Mouse (Mus musculus) embryonic facial prominence, embryonic 12.5 days (tissue): ENCODE results near the gene Epb41l5. TPM values are rescaled to one million over a fixed set of nuclear protein-coding genes. Genes with fewer than 3 reads are reported as not detected.

Experiments used
- ATAC-seq: fragments of 200-750 bp; cut with Nextera tagmentation; 2 replicates; pipeline ENCODE4 v1.8.0; 2017; ENCODE audit not compliant: insufficient number of reproducible peaks, insufficient read depth, low FRiP score, low TSS enrichment
- H3K27ac ChIP-seq: fragments of 300-500 bp; sonication (generic); 2 replicates; pipeline ENCODE4 v1.5.1; 2016; ENCODE audit warnings: mild to moderate bottlenecking
- H3K27me3 ChIP-seq: fragments of 300-500 bp; sonication (generic); 2 replicates; pipeline ENCODE4 v1.6.1; 2016; ENCODE audit warnings: mild to moderate bottlenecking, moderate library complexity
- H3K36me3 ChIP-seq: fragments of 300-500 bp; sonication (generic); 2 replicates; pipeline ENCODE4 v1.6.1; 2016; ENCODE audit warnings: mild to moderate bottlenecking
- H3K4me1 ChIP-seq: fragments of 300-500 bp; sonication (generic); 2 replicates; pipeline ENCODE4 v1.6.1; 2016
- H3K4me2 ChIP-seq: fragments of 300-500 bp; sonication (generic); replicated peaks from 2 replicates; pipeline ENCODE4 v1.6.1; 2016; ENCODE audit warnings: mild to moderate bottlenecking, moderate library complexity
- H3K4me3 ChIP-seq: fragments of 300-500 bp; sonication (generic); 2 replicates; pipeline ENCODE4 v1.5.1; 2016; ENCODE audit warnings: mild to moderate bottlenecking
- H3K9ac ChIP-seq: fragments of 300-500 bp; sonication (generic); 2 replicates; pipeline ENCODE4 v1.6.1; 2016; ENCODE audit warnings: mild to moderate bottlenecking, moderate library complexity
- H3K9me3 ChIP-seq: fragments of 300-500 bp; sonication (generic); 2 replicates; pipeline ENCODE4 v1.6.1; 2016; ENCODE audit warnings: mild to moderate bottlenecking, moderate library complexity
- WGBS: fragments of 180-500 bp; shearing (Covaris S2); methylation state at CpG from one replicate; pipeline ENCODE4 v1.1.7; 2016; 5-methylcytosine and 5-hydroxymethylcytosine counted together
- polyA plus RNA-seq: library from polyadenylated mRNA; unstranded; fragments of >200 nt; fragmentation: Nextera tagmentation; extraction: Ambion mirVana; gene quantifications from 2 replicates; pipeline ENCODE4 v1.2.1, GENCODE M21; 2016

Gene Epb41l5
- polyA plus RNA-seq, 1 experiment from 2014 or later = 19.7 TPM

DNA sequence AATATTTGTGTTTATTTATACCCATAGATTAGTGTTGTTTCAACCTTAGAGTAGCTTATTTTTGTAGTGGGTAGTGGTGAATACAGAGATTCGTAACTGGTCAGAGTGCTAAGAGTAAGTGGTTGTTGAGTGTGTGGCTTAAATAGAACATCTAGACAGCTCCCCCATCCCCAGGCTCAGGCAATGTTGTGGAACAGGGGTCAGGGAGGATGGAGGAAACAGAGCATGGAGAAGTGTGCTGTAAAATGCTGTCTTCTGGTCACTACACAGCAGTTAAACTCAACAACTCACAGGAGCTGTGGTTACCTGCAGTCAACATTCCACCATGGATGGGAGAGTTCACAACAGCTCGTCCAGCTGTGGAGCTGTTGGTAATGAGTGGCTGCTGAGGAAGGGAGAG, 63.8 kb downstream of the Epb41l5 start:
- no peak for ATAC-seq
- 85% methylated on average over 2 of the region's 2 CpGs for WGBS
- Histone ChIP-seq H3K4me2 (no peak overlapping the region), H3K9ac (no peak overlapping the region), H3K36me3 (no peaks in the 10 kb centered on the region), H3K4me3 (no peak overlapping the region), H3K9me3 (no peaks in the 10 kb centered on the region), H3K27me3 (no peaks in the 10 kb centered on the region), H3K4me1 (no peaks in the 10 kb centered on the region), H3K27ac (no peak overlapping the region)

- peaks cover 5% of the 10 kb centered on the region; the same call in 1 of the 2 replicates for H3K36me3 ChIP-seq
- H3K27ac ChIP-seq = no peak overlapping the region
- no peaks in the 10 kb centered on the region for H3K27me3 ChIP-seq
- no peak overlapping the region for H3K4me2 ChIP-seq
- H3K4me1 ChIP-seq = no peaks in the 10 kb centered on the region
- H3K9me3 ChIP-seq = no peaks in the 10 kb centered on the region
- H3K9ac ChIP-seq = no peak overlapping the region
- no peak overlapping the region for H3K4me3 ChIP-seq
- WGBS = 33% methylated on average over 1 of the region's 1 CpGs
- ATAC-seq = no peak
Measured at GRCm38 (mm10) chr1:119570134-119570533, 78.7 kb downstream of the Epb41l5 start.

DNA sequence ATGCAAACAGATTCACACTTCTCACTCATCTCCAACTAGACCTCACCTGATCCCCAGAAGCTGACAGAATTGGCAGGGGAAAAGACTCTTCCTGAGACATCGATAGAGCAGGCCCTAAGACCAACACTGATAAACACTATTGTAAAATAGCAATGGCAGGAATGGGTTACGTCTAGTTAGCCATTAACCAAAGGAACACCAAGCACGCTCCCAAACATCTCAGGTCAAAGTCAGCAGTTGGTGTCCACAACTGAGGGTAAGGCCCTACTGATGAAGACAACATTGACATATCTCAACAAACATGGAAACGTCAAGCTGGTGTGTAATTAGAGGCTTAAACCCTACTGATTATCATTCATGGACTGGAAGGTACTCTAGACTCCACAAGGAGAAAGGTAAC, 83.3 kb downstream of the Epb41l5 start:
- H3K4me2 ChIP-seq = no peak overlapping the region
- no peaks in the 10 kb centered on the region for H3K36me3 ChIP-seq
- H3K27me3 ChIP-seq = no peaks in the 10 kb centered on the region
- no peak for ATAC-seq
- WGBS = 95% methylated on average over 4 of the region's 4 CpGs
- no peak overlapping the region for H3K9ac ChIP-seq
- H3K27ac ChIP-seq = no peak overlapping the region
- H3K4me1 ChIP-seq = no peaks in the 10 kb centered on the region
- H3K9me3 ChIP-seq = no peaks in the 10 kb centered on the region
- H3K4me3 ChIP-seq = no peak overlapping the region

DNA sequence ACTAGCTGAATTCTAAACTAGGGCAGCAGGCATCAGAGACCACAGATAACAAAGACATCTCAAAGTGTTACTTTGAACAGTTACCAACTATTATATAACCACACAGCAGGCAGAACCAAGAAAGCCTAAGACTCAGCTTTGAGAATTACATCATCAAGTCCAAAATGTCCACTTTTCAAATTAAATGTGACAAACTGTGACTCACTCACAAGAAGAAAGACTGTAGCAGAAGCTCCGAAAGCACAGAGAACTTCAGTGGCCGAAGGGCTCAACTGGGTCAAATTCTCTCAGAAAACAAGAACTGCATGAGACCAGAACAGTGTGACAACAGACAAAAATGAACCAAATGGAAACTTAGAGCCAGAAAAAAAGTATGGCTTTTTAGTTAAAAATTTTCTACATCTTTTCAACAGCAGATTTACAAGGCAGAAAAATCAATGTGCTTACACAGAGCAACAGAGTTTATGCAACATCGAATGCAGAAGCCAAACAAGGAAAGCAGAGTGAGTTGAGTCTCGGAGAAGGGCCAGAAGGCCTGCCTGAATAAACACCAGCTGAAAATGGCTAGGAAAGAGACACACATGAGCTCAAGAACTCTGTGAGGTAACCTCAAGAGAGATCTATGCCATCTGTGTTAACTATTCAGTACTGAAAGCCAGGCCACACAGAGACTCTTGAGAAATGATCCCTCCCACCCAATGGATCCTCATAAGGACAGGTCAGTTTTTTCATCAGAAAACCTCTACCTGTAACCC, 91.0 kb downstream of the Epb41l5 start:
- 88% methylated on average over 4 of the region's 4 CpGs for WGBS
- H3K9ac ChIP-seq = no peak overlapping the region
- no peaks in the 10 kb centered on the region for H3K27me3 ChIP-seq
- H3K4me3 ChIP-seq = no peak overlapping the region
- ATAC-seq = no peak
- H3K27ac ChIP-seq = no peak overlapping the region
- no peaks in the 10 kb centered on the region for H3K4me1 ChIP-seq
- H3K36me3 ChIP-seq = no peaks in the 10 kb centered on the region
- no peak overlapping the region for H3K4me2 ChIP-seq
- no peaks in the 10 kb centered on the region for H3K9me3 ChIP-seq

DNA sequence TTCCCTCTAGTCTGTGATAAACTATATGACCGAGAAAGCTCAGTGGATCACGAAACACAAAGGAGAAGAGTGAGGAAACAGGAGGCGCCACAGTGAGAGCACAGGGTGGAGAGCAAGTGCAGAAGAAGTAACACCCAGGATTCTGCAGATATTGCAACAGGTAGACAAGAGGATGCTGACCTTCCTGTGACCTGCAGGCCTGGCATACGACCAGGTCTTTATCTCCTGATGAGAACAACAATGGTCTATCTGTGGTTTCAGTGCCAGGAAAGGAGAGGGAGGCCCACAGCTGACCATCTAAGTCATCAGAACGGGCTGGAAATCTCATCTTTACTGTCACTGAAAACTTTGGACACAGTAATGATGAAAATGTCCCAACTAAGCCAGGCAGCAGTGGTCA, 93.1 kb downstream of the Epb41l5 start:
- Histone ChIP-seq H3K4me1 (no peaks in the 10 kb centered on the region), H3K4me3 (no peak overlapping the region), H3K9me3 (no peaks in the 10 kb centered on the region), H3K4me2 (no peak overlapping the region), H3K27ac (no peak overlapping the region), H3K36me3 (no peaks in the 10 kb centered on the region), H3K9ac (no peak overlapping the region), H3K27me3 (no peaks in the 10 kb centered on the region)
- ATAC-seq = no peak
- 84% methylated on average over 5 of the region's 5 CpGs for WGBS

- ATAC-seq = no peak
- no peaks in the 10 kb centered on the region for H3K9me3 ChIP-seq
- no peak overlapping the region for H3K9ac ChIP-seq
- H3K36me3 ChIP-seq = no peaks in the 10 kb centered on the region
- WGBS = 95% methylated on average over 1 of the region's 1 CpGs
- no peaks in the 10 kb centered on the region for H3K4me1 ChIP-seq
- H3K27me3 ChIP-seq = no peaks in the 10 kb centered on the region
- H3K4me2 ChIP-seq = no peak overlapping the region
- H3K4me3 ChIP-seq = no peak overlapping the region
- H3K27ac ChIP-seq = no peak overlapping the region
Measured at GRCm38 (mm10) chr1:119551651-119552050, 97.1 kb downstream of the Epb41l5 start.

- Histone ChIP-seq H3K36me3 (no peaks in the 10 kb centered on the region), H3K4me2 (no peak overlapping the region), H3K9ac (no peak overlapping the region), H3K9me3 (no peaks in the 10 kb centered on the region), H3K27ac (no peak overlapping the region), H3K4me3 (no peak overlapping the region), H3K4me1 (no peaks in the 10 kb centered on the region), H3K27me3 (no peaks in the 10 kb centered on the region)
- ATAC-seq = no peak
- whole genome bisulfite sequencing = 85% methylated on average over 2 of the region's 2 CpGs
Measured at GRCm38 (mm10) chr1:119550064-119550463, 98.7 kb downstream of the Epb41l5 start.

DNA sequence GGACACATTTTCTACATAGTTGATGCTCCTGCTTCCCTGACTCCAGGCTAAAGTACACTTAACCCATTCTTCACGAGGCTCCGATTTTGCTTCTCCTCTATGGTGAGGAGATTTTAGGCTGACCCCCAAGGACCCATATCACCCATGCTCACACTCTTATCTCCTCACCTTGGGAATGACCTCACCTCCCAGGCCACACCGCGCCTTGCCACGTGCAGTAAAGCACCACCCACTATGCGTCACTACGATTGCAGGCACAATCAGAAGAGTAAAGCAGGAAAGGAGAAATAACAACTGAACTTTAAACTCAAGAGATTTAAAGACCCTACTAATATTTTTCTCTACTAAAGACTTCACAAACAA, 99.5 kb downstream of the Epb41l5 start:
- no peaks in the 10 kb centered on the region for H3K9me3 ChIP-seq
- no peak overlapping the region for H3K9ac ChIP-seq
- H3K27ac ChIP-seq = no peak overlapping the region
- 89% methylated on average over 7 of the region's 7 CpGs for WGBS
- no peaks in the 10 kb centered on the region for H3K4me1 ChIP-seq
- no peaks in the 10 kb centered on the region for H3K36me3 ChIP-seq
- no peak overlapping the region for H3K4me2 ChIP-seq
- ATAC-seq = no peak
- H3K27me3 ChIP-seq = no peaks in the 10 kb centered on the region
- H3K4me3 ChIP-seq = no peak overlapping the region

DNA sequence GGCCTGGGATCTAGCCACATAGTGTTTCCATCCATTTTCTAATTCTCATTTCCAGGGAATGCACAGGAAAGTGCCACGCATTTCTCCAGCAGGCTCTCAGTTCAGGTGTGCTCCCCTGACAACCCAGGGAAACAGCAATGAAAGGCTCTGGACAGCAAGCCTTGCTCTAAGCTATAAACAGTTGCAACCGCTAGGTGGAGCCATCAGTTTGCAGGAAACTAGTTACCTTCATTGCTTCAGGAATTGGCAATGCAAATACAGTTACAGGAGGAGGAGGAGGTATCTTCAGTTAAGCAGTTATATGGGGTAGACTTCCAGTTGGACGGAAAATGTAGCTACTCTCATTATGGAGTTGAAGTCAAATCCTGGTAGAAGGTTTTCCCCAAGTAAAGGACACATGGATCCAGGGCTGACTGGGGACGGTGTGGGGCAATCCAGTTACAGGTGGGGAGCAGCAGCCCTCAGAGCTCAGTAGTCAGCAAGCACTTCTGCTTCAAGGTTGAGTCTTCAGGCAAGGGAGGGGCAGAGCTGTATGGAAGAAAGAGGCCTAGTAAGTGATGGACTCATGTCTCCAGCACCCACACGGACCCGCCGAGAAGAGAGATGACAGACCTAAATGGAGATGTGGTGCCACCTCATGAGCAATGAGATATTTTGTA, 100.0 kb downstream of the Epb41l5 start:
- no peak overlapping the region for H3K4me2 ChIP-seq
- no peak overlapping the region for H3K4me3 ChIP-seq
- 65% methylated on average over 7 of the region's 7 CpGs for WGBS
- no peaks in the 10 kb centered on the region for H3K27me3 ChIP-seq
- no peak overlapping the region for H3K9ac ChIP-seq
- no peaks in the 10 kb centered on the region for H3K4me1 ChIP-seq
- no peak overlapping the region for H3K27ac ChIP-seq
- H3K36me3 ChIP-seq = no peaks in the 10 kb centered on the region
- ATAC-seq = no peak
- H3K9me3 ChIP-seq = no peaks in the 10 kb centered on the region

GRCm38 (mm10) chr1:119546490-119546889, 102.3 kb downstream of the Epb41l5 start:
- H3K27ac ChIP-seq = no peak overlapping the region
- ATAC-seq = no peak
- H3K36me3 ChIP-seq = no peaks in the 10 kb centered on the region
- no peak overlapping the region for H3K4me2 ChIP-seq
- H3K4me1 ChIP-seq = 0 out of 2 replicates have a peak, but pooled peaks cover 1% of the 10 kb centered on the region
- WGBS = 82% methylated on average over 3 of the region's 3 CpGs
- H3K9ac ChIP-seq = no peak overlapping the region
- H3K27me3 ChIP-seq = no peaks in the 10 kb centered on the region
- no peak overlapping the region for H3K4me3 ChIP-seq
- no peaks in the 10 kb centered on the region for H3K9me3 ChIP-seq

DNA sequence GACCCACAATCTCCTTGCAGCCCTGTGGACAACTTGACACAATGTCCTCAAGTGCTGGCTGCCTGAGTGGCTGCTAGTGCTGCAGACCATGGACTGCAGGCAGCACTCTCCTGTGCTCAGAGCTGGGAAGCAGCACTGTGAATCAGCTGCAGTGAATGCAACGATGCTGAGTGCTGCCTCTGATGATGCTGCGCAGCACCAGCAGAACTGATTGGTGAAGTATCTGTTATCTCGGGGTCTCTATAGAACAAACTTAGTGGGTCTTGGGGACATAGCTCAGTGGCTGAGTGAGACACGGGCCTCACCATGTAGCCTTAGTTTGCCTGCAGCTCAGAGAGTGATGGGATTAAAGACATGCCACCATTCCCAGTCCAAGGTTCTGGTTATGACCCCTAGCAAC, 103.1 kb downstream of the Epb41l5 start:
- WGBS = 88% methylated on average over 4 of the region's 4 CpGs
- Histone ChIP-seq H3K9me3 (no peaks in the 10 kb centered on the region), H3K4me1 (0 out of 2 replicates have a peak, but pooled peaks cover 4% of the 10 kb centered on the region), H3K4me3 (no peak overlapping the region), H3K36me3 (no peaks in the 10 kb centered on the region), H3K9ac (no peak overlapping the region), H3K27me3 (no peaks in the 10 kb centered on the region), H3K4me2 (no peak overlapping the region), H3K27ac (no peak overlapping the region)
- no peak for ATAC-seq

DNA sequence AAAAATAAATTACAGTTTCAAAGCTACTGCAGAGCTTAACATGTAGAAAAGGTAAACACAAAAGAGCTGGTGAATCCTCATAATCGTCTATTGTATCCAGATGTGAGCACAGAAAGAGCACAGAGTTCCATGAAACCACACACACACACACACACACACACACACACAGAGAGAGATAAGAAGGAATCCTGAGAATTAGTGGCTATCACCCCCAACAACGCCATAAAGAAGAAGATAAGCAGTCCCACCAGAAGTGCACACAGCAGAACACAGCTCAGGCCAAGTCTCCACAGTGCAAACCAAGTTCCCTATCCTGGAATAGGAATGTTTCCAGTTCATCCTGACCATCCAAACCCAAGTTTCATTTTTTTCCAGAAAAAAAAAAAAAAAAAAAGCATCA, 103.6 kb downstream of the Epb41l5 start:
- H3K27ac ChIP-seq = no peak overlapping the region
- WGBS = 86% methylated on average over 2 of the region's 2 CpGs

More for the DNA sequence above, 103.6 kb downstream of the Epb41l5 start:
- Histone ChIP-seq H3K4me3 (no peak overlapping the region), H3K9me3 (no peaks in the 10 kb centered on the region), H3K4me2 (no peak overlapping the region), H3K4me1 (0 out of 2 replicates have a peak, but pooled peaks cover 4% of the 10 kb centered on the region), H3K36me3 (no peaks in the 10 kb centered on the region), H3K27me3 (no peaks in the 10 kb centered on the region), H3K9ac (no peak overlapping the region)
- no peak for ATAC-seq
